Comparison of ENCODE assay signal across 8 mouse cellular contexts in the genomic region with DNA sequence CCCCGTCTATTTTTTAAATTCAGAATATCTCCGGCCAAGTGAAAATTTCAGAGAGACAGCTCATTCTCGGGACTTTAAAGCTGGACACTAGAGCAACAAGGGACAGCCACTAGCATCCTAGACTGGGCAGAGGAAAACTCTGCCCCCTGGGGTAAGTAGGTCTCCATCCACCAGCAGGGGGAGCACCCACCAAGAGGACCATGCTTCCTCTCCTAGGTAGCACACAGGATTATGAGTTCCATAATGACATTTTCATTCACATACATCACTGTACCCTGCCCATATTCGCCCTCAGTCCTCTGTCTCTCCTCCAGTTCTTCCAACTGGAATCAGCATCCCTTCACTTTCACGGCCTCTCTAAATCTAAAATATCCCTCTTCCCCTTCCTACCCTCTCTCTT. TPM values are rescaled to one million over a fixed set of nuclear protein-coding genes. Genes with fewer than 3 reads are reported as not detected.
DNase-seq lines count a peak whose midpoint lies in the region; TF ChIP-seq lines count a peak whose summit lies in the region.

No protein-coding gene starts in this region.

- intact Hi-C loops in gastrocnemius, adult 2 months (cut with DNase I) = no loop called here

- H3K27ac ChIP-seq in gastrocnemius, adult 2 months = no peak overlapping the region

- TF ChIP-seq CTCF in gastrocnemius, adult 2 months (IDR thresholded peaks at IDR 0.05) = peak; percentile 71

- DNase-seq in gastrocnemius, adult 2 months = peak; percentile 57
- DNase-seq in gastrocnemius, adult 8-10 months (ENCODE audit: low spot score in 2 of 2) = no peak
- DNase-seq in right cerebral cortex, postnatal 14 days = peak; percentile 46
- no peak for DNase-seq in right cerebral cortex, postnatal 25 days
- DNase-seq in adrenal gland, postnatal 25 days = peak; percentile 79
- DNase-seq in induced T-regulatory cell, adult 2 months (ENCODE audit: low read depth) = peak; percentile 62
- DNase-seq in natural killer cell, adult 2 months (ENCODE audit: low spot score in 2 of 2) = peak; percentile 37 to 42
- no peak for DNase-seq in left cerebral cortex, adult 11 months (ENCODE audit: low spot score)

- H3K4me3 ChIP-seq in gastrocnemius, adult 2 months = no peak overlapping the region

RNA-seq across cellular contexts. Expression of gene Dcp1b, which starts 45.4 kb away (rescaled TPM):
- 1 to 10 TPM; 4.3 to 4.8 TPM for total RNA-seq in gastrocnemius, adult 2 months (2021)
- 1 to 10 TPM; 3.3 to 6.1 (median 4.4) TPM for total RNA-seq in gastrocnemius, adult 8-10 months (2022)
- 16.1 and 18.0 TPM in 2 replicates for total RNA-seq in adrenal gland, postnatal 25 days (2021)

Comparison
In these comparisons a context has a peak if more than half of its experiments do, and no peak if none do; other contexts are left out.
1. DNase-seq: peak in gastrocnemius, adult 2 months (single experiment), right cerebral cortex, postnatal 14 days (single experiment), adrenal gland, postnatal 25 days (single experiment), induced T-regulatory cell, adult 2 months (single experiment) and natural killer cell, adult 2 months (2 of 2); none in gastrocnemius, adult 8-10 months (0 of 2), right cerebral cortex, postnatal 25 days (single experiment) and left cerebral cortex, adult 11 months (single experiment).